Mouse (Mus musculus) induced T-regulatory cell, adult 2 months (primary cell): Measurements from ENCODE around the gene Macc1.

Experiments
- DNase-seq: peaks from one replicate; pipeline ENCODE4 v3.0.0-alpha.2; 2012; ENCODE audit warnings: low read depth

Gene Macc1

DNA sequence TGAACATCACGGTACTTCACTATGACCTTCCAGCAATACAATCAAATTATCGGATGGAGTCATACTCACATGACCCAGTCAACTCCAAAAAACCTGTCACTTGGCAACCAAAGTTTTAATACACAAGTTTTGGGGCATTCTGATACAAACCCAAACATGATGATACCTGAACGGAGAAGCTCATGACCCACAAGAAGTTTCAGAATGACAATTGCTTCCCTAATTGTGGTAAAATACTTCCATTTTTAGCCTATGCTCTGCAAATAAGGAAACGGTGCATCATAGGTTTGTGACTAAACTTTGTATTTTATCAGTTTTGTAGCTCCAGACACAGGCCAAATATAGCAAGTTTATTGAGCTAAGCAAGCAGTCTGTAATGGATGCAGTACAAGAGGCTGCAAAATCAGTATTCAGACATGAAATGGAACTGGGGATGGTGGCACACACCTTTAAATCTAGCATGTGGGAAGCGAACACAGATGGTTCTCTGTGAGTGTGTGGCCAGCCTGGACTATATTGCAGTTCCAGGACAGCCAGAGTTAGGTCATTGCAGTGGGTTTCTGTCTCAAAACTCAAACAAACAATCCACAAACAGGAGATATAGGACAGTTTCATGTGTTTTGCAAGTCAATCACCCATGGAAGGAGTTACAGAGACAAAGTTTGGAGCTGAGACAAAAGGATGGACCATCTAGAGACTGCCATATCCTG is 170.0 kb downstream of the Macc1 start:
- DNase-seq: no peak

DNA sequence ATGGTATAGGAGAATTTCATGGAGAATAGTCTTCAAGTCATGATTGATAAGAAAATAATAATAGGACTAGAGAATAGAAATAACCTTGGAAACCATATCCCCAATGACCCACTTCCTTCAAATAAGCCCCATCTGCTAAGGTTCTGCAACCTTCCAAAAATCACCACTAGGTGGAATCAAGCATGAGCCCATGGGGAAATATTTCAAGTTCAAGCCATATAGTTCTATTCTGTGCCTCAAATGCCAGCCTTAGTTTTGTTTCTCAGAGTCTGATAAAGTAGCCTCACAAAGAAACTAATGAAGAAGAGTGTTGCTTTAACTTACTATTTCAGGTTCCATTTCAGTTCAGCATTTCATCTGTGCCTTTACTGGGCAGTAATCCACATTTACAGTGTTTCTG is 197.1 kb downstream of the Macc1 start:
- no peak for DNase-seq
